Mouse (Mus musculus): ENCODE data around the gene Wipf2. TPM values are rescaled to one million over a fixed set of nuclear protein-coding genes. Genes with fewer than 3 reads are reported as not detected.

The Wipf2 gene
- polyA plus RNA-seq, 1 experiment from 2014 or later, result 7.1 TPM

DNA sequence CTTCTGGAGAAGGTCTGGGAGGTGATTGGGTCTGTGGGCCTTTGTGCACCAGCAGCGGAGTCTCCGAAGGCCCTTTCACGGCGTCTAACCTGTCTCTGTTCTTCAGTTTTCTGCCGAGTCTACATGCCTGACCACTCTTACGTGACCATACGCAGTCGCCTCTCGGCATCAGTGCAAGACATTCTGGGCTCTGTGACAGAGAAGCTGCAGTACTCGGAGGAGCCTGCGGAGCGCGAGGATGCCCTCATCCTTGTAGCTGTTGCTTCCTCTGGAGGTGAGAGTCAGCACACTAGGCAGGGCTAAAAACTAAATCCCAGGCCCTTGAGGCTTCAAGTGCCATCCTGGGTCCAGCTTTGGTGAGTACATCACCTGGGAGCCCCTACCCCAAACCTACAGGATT lies 17.4 kb upstream of the Wipf2 start:
- Histone ChIP-seq H3K4me3 (ENCODE audit: low read depth, low read length) (no peak overlapping the region), H3K4me2 (replicated peaks; ENCODE audit: low read depth, low read length) (no peak overlapping the region), H3K36me3 (ENCODE audit: control insufficient read depth, insufficient read depth, low read length) (no peaks in the 10 kb centered on the region), H3K27ac (ENCODE audit: low read length) (no peak overlapping the region), H3K27me3 (ENCODE audit: control insufficient read depth, insufficient read depth, low read length) (no peaks in the 10 kb centered on the region), H3K9me3 (ENCODE audit: control insufficient read depth, low read depth, low read length) (no peaks in the 10 kb centered on the region), H3K4me1 (ENCODE audit: control insufficient read depth, insufficient read depth, low read length) (peaks cover 13% of the 10 kb centered on the region; the same call in 1 of the 2 replicates), H3K9ac (replicated peaks; ENCODE audit: low read depth, low read length) (no peak overlapping the region)
- no peak for ATAC-seq (ENCODE audit: insufficient number of reproducible peaks, insufficient read depth, low FRiP score, low read depth)
- 59% methylated on average over 13 of the region's 13 CpGs for WGBS

DNA sequence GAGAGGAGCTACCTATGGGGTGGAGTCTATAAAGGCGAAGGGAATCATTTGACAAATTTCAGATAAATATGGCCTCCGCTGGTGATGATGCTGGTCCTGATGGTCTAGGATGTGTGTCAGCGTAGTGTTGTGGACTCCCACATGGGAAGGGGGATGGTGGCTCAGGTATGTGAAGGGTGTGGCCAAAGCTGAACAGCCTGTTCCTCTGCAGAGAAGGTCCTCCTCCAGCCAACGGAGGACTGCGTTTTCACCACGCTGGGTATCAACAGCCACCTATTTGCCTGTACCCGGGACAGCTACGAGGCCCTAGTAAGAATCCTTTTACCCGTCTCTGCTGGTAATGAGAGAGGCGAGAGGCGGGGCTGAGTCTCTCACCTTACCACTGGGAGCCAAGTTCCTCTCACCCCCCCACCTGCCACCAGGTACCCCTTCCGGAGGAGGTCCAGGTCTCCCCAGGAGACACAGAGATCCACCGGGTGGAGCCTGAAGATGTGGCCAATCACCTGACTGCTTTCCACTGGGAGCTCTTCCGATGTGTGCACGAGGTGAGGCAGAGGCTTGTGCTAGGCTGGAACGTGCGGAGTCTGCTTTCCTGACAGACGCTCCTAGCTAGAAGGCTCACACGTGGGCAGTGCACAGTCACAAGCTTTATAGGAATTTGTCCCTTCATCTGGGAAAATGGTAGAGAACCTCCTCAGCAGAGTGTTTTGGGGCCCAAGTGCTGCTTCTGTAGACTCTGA lies 16.4 kb upstream of the Wipf2 start:
- Histone ChIP-seq H3K27ac (ENCODE audit: low read length) (no peak overlapping the region), H3K36me3 (ENCODE audit: control insufficient read depth, insufficient read depth, low read length) (no peaks in the 10 kb centered on the region), H3K27me3 (ENCODE audit: control insufficient read depth, insufficient read depth, low read length) (no peaks in the 10 kb centered on the region), H3K4me3 (ENCODE audit: low read depth, low read length) (no peak overlapping the region), H3K9ac (replicated peaks; ENCODE audit: low read depth, low read length) (no peak overlapping the region), H3K4me1 (ENCODE audit: control insufficient read depth, insufficient read depth, low read length) (peaks cover 13% of the 10 kb centered on the region; the same call in 1 of the 2 replicates), H3K4me2 (replicated peaks; ENCODE audit: low read depth, low read length) (no peak overlapping the region), H3K9me3 (ENCODE audit: control insufficient read depth, low read depth, low read length) (no peaks in the 10 kb centered on the region)
- WGBS, result 55% methylated on average over 19 of the region's 19 CpGs
- ATAC-seq (ENCODE audit: insufficient number of reproducible peaks, insufficient read depth, low FRiP score, low read depth), result no peak

DNA sequence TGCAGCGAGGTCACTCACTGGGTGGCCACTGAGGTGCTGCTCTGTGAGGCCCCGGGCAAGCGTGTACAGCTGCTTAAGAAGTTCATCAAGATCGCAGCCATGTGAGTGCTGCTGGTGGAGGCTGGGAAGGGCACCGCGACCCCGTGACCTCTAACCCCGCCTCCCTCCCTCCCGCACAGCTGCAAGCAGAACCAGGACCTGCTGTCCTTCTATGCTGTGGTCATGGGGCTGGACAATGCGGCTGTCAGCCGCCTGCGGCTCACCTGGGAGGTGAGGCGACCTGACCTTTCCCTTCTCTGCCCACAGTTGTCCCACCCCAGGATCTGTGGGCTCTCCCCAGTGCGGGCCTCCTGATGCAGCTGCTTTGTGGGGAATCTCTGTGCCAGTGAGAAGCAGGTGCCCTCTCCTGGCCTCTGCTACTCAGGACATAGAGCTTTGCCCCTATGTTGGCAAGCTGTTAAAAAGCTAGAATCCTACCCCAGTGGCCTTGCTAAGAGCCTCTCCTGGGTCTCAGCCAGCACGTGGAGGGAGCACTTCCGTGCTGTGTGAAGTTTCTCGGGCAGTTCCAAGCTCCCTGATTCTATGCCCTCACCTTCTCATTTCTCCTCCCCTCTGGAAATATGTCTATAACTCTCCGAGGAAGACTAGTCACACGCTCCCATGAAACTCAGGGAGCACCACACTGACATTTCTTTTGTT lies 14.1 kb upstream of the Wipf2 start:
- Histone ChIP-seq H3K4me1 (ENCODE audit: control insufficient read depth, insufficient read depth, low read length) (peaks cover 13% of the 10 kb centered on the region; the same call in 1 of the 2 replicates), H3K4me2 (replicated peaks; ENCODE audit: low read depth, low read length) (peak overlapping the region; percentile 10; the same call in 1 of the 2 replicates), H3K4me3 (ENCODE audit: low read depth, low read length) (no peak overlapping the region), H3K27ac (ENCODE audit: low read length) (no peak overlapping the region), H3K27me3 (ENCODE audit: control insufficient read depth, insufficient read depth, low read length) (no peaks in the 10 kb centered on the region), H3K9ac (replicated peaks; ENCODE audit: low read depth, low read length) (no peak overlapping the region), H3K36me3 (ENCODE audit: control insufficient read depth, insufficient read depth, low read length) (no peaks in the 10 kb centered on the region), H3K9me3 (ENCODE audit: control insufficient read depth, low read depth, low read length) (no peaks in the 10 kb centered on the region)
- WGBS, result 14% methylated on average over 19 of the region's 19 CpGs
- ATAC-seq (ENCODE audit: insufficient number of reproducible peaks, insufficient read depth, low FRiP score, low read depth), result no peak

DNA sequence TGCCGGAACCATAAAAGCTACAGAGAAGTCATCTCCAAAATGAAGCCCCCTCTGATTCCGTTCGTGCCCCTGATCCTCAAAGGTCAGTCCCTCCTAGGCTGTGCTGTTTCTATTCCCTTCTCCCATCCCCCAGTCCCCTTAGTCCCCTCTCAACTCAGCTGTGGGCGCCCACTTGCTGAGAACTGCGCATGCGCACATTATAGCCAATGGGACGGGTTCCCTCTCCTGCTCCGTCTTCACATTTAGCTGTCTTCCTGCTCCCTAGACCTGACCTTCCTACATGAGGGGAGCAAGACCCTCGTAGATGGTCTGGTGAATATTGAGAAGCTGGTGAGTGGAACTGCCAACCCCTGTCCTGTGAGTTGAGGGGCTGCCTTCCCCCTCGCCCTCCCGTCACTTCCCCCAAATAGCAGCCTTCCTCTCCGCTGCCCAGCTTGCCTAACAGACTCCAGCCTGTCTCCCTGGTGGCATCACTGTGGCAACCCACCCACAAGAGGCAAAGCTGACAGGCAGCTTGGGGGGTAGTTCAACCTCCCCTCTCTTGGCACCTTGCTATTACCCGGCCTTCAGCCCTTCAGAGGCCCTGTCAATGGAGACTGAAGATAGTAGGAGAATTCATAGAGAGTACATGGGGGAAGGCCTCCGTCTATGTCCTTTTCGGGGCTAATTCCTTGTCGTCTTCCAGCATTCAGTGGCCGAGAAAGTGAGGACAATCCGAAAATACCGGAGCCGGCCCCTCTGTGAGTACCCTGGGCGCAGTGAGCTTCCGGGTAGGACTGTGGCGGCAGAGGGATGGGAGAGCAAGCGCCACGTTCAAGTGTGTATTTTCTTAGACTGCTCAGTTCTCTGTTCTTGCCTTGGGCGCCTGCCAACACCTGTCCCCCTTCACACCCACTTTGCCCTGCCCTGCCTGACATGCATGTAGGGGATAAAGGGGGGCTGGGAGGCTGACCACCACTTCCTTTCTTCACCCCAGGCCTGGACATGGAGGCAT lies 13.0 kb upstream of the Wipf2 start:
- no peaks in the 10 kb centered on the region for H3K27me3 ChIP-seq (ENCODE audit: control insufficient read depth, insufficient read depth, low read length)
- 65% methylated on average over 26 of the region's 26 CpGs for WGBS
- ATAC-seq (ENCODE audit: insufficient number of reproducible peaks, insufficient read depth, low FRiP score, low read depth), result no peak
- no peak overlapping the region for H3K4me3 ChIP-seq (ENCODE audit: low read depth, low read length)
- H3K36me3 ChIP-seq (ENCODE audit: control insufficient read depth, insufficient read depth, low read length), result no peaks in the 10 kb centered on the region
- H3K4me2 ChIP-seq (replicated peaks; ENCODE audit: low read depth, low read length), result no peak overlapping the region
- H3K4me1 ChIP-seq (ENCODE audit: control insufficient read depth, insufficient read depth, low read length), result peaks cover 13% of the 10 kb centered on the region; the same call in 1 of the 2 replicates
- no peak overlapping the region for H3K9ac ChIP-seq (replicated peaks; ENCODE audit: low read depth, low read length)
- H3K27ac ChIP-seq (ENCODE audit: low read length), result no peak overlapping the region
- H3K9me3 ChIP-seq (ENCODE audit: control insufficient read depth, low read depth, low read length), result no peaks in the 10 kb centered on the region

DNA sequence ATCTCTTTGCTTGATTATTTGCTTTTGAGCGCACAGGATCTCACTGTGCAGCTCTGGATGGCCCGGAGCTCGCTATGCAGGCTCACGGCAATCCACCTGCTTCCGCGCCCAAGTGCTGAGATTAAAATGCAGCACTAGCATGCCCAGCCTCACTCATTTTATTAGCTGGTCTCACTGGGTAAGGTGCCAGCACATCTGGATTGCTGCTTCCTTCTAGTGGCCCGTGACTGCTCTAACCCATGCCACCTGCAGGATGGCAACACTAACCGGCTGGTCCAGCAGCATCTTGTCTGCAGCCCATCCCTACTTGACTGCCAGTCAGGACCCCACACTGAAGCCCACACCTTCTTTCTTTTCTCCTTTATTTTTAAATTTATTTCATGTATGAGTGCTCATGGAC lies 9.3 kb upstream of the Wipf2 start:
- Histone ChIP-seq H3K27me3 (ENCODE audit: control insufficient read depth, insufficient read depth, low read length) (no peaks in the 10 kb centered on the region), H3K4me2 (replicated peaks; ENCODE audit: low read depth, low read length) (no peak overlapping the region), H3K36me3 (ENCODE audit: control insufficient read depth, insufficient read depth, low read length) (no peaks in the 10 kb centered on the region), H3K4me3 (ENCODE audit: low read depth, low read length) (no peak overlapping the region), H3K27ac (ENCODE audit: low read length) (no peak overlapping the region), H3K9me3 (ENCODE audit: control insufficient read depth, low read depth, low read length) (no peaks in the 10 kb centered on the region), H3K4me1 (ENCODE audit: control insufficient read depth, insufficient read depth, low read length) (peaks cover 10% of the 10 kb centered on the region; the same call in 1 of the 2 replicates), H3K9ac (replicated peaks; ENCODE audit: low read depth, low read length) (no peak overlapping the region)
- 87% methylated on average over 8 of the region's 8 CpGs for WGBS
- no peak for ATAC-seq (ENCODE audit: insufficient number of reproducible peaks, insufficient read depth, low FRiP score, low read depth)

DNA sequence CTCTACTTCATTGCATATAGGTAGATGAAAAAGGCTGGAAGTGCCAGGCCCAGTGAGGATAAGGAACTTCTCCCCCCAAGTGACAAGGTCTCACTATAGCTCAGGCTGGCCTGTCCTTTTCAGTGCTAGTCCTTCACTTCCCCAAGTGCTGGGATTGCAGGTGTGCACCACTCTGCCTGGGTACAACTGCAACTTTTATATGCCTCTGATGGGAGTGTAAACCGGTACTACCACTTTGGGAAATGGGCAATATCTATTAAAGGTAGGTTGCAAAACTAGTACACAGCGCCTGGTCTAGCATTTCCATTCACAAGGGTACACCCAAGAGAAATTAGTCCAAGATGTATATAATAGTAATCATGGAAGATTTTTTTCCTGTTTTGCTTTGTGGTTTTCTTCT lies 8.8 kb upstream of the Wipf2 start:
- Histone ChIP-seq H3K9me3 (ENCODE audit: control insufficient read depth, low read depth, low read length) (no peaks in the 10 kb centered on the region), H3K4me1 (ENCODE audit: control insufficient read depth, insufficient read depth, low read length) (peaks cover 5% of the 10 kb centered on the region; the same call in 1 of the 2 replicates), H3K27ac (ENCODE audit: low read length) (no peak overlapping the region), H3K4me3 (ENCODE audit: low read depth, low read length) (no peak overlapping the region), H3K9ac (replicated peaks; ENCODE audit: low read depth, low read length) (no peak overlapping the region), H3K27me3 (ENCODE audit: control insufficient read depth, insufficient read depth, low read length) (no peaks in the 10 kb centered on the region), H3K36me3 (ENCODE audit: control insufficient read depth, insufficient read depth, low read length) (no peaks in the 10 kb centered on the region), H3K4me2 (replicated peaks; ENCODE audit: low read depth, low read length) (no peak overlapping the region)
- WGBS, result 94% methylated on average over 2 of the region's 2 CpGs
- ATAC-seq (ENCODE audit: insufficient number of reproducible peaks, insufficient read depth, low FRiP score, low read depth), result no peak

DNA sequence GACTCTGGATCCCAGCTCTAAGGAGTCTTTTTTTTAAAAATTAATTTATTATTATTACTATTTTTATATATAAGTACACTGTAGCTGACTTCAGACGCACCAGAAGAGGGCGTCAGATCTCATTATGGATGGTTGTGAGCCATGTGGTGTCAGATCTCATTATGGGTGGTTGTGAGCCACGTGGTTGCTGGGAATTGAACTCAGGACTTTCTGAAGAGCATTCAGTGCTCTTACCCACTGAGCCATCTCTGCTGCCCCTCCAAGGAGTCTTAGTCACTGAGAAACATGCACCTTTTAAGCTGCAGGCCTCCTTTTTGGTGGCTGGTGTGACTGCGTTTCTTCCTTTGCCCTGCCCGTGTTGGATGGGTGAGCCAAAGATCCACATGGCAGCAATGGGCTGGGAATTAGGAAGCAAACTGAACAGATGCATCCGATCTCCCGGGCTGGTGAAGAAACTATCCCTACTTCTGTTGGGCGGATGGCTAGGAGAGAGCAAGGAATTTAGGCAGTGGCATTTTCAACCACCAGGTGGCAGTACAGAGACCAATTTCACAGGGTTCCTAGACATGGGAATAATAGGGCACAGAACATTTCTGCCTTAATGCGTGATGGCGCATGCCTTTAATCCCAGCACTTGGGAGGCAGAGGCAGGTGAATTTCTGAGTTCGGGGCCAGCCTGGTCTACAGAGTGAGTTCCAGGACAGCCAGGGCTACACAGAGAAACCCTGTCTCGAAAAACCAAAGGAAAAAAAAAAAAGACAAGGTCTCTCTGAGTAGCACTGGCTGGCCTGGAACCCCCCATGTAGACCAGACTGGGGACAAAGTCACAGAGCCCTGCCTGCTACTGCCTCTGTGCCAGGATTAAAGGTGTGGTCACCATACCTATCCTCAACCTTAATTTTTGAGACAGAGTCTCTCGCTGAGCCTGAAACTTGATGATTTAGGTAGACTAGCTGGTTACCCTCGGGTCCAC lies 4.4 kb upstream of the Wipf2 start:
- Histone ChIP-seq H3K9ac (replicated peaks; ENCODE audit: low read depth, low read length) (no peak overlapping the region), H3K4me3 (ENCODE audit: low read depth, low read length) (no peak overlapping the region), H3K36me3 (ENCODE audit: control insufficient read depth, insufficient read depth, low read length) (no peaks in the 10 kb centered on the region), H3K27me3 (ENCODE audit: control insufficient read depth, insufficient read depth, low read length) (no peaks in the 10 kb centered on the region), H3K9me3 (ENCODE audit: control insufficient read depth, low read depth, low read length) (no peaks in the 10 kb centered on the region), H3K4me1 (ENCODE audit: control insufficient read depth, insufficient read depth, low read length) (0 out of 2 replicates have a peak, but pooled peaks cover 3% of the 10 kb centered on the region), H3K27ac (ENCODE audit: low read length) (no peak overlapping the region), H3K4me2 (replicated peaks; ENCODE audit: low read depth, low read length) (no peak overlapping the region)
- WGBS, result 36% methylated on average over 14 of the region's 14 CpGs
- ATAC-seq (ENCODE audit: insufficient number of reproducible peaks, insufficient read depth, low FRiP score, low read depth), result no peak

Data from stomach, embryonic 14.5 days (tissue).